Mouse (Mus musculus): ENCODE measurements around the gene Nccrp1. TPM values are rescaled to one million over a fixed set of nuclear protein-coding genes. Genes with fewer than 3 reads are reported as not detected.

Nccrp1 gene
- 0.23 and 0.65 TPM in 2 replicates for polyA plus RNA-seq (2012; rRNA removed)

DNA sequence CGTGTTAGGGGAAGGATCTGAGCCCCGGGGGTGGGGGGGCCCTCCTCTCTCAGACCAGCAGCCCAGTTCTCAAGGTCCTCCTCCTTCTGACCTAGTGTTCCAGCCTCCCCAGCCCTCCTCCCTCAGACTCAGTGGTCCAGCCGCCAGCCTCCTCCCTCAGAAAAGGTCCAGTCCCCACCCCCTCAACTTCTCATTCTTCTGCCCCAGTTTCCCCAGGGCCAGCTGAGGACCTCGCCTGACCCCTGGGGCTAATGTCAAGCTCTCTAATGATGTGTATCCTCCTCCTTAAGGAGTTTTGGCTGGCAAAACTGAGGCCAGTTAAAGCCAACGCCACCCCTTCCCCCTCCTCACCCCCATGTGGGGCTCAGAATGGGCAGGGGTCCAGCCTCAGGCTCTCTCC is at the start of gene Nccrp1:
Gene Nccrp1 (minus strand): TSS at position 101 of the 400 bp plus-strand sequence.
- DNase-seq (ENCODE audit: low read depth) = no peak

DNA sequence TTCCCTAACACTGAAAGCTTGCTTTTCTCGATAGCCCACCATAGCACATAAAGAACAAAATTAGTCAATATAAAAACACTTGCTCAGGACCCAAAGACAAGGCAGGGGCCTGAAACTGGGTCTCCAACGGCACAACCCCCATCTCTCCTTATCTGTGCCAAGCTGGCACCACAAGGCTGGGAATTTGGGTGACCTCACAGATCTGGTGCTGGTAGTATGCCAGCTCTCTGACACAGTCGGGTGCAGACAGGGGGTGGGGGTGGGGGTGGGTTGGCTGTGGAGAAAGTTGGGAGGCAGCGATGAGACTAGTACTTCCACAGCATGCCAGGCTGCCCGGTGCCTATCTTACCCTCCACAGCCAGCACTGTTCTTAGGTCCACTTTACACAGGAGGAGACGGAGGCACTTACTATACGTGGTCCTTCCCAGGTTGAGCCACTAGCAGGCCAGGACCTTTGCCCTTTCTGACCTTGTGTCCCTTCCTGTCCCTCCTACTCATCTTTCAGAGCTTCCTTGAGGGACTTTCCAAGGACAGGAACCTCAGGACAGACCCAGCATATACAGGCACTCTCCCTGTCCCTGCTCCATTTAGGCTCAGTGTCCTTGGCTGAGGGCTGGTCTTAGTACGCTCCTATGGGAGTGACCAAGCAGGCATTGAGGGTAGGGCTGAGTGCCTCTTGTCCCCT is 48.8 kb upstream of the Nccrp1 start:
- no peak for DNase-seq (ENCODE audit: low read depth)

DNA sequence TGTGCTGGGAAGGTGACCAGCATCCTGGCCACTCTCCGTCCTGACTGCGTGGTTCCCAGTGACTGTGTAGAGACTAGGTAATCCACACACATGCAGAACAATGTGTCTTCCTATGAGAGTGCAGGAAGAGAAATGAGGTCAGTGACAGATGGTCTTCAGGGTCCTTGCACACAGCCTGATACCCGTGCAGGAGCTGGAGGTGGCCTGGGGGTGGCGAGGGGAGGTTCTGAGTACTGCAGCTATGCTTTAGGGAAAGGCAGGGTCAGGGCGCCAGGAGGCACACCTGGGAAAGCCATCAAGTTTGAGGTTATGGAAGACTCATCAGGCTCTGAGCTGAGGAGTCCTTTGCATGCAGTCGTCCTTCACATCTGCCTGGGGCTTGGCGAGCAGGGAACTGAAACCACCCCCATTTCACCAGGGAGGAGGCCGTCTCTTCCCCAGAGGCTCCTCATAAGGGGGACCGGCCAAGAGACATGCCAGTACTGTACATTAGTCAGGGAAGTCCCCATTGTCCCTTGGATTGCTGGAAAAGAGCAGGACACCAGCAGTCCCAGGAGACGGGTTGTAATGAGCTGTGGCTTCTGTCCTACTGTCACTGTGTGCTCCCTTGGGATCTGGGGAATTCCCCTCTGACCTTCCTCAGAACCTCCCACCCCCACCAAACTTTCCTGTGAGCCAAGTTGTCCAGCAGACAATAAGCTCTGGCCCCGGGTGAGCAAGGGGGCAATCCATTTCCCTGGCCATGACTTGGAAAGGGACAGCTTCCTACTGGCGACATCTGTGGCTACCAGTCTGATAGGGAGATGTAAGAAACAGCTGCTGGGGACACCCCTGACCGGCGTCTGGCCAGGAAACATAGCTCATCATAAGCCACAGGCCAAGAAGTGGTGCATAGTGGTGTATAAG is 46.4 kb upstream of the Nccrp1 start:
- no peak for DNase-seq (ENCODE audit: low read depth)

DNA sequence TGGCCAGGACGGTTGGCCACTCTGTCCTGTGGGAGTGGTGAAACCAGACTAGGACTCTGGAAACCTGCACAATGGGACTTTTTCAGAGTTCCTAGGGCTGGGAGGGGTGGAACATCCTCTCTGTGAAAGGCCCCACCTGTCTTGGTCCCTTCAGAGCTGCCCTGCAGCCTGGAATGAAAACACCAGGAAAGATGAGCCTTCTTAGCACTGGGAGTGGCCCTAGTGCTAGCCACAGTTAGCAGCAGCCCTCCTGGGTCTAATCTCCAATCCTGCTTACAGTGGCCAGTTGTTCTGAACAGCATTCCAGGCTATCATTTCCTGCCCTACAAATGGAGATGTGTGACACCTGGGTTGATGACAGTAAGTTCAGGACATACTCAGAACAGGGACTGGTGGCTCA is 44.8 kb upstream of the Nccrp1 start:
- no peak for DNase-seq (ENCODE audit: low read depth)

DNA sequence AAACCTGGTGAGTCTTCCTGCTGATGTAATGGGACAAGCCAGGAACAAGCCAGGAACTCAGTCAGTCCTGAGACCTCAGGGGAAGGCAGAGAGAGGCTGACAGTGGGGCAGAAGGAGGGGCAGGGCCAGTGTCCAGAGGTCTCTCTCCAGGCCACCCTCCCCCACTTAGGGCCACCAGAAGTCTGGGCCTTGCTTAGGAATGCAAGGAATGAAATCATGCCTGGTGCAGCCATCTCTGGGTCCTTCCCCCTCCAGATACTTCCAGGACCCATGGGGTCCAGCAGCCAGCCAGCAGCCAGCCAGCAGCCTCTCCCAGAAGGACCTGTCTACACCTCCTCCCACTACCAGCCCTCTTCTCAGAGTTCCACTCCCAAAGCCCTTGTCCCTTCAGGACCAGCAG is 40.6 kb upstream of the Nccrp1 start:
- DNase-seq (ENCODE audit: low read depth) = no peak

DNA sequence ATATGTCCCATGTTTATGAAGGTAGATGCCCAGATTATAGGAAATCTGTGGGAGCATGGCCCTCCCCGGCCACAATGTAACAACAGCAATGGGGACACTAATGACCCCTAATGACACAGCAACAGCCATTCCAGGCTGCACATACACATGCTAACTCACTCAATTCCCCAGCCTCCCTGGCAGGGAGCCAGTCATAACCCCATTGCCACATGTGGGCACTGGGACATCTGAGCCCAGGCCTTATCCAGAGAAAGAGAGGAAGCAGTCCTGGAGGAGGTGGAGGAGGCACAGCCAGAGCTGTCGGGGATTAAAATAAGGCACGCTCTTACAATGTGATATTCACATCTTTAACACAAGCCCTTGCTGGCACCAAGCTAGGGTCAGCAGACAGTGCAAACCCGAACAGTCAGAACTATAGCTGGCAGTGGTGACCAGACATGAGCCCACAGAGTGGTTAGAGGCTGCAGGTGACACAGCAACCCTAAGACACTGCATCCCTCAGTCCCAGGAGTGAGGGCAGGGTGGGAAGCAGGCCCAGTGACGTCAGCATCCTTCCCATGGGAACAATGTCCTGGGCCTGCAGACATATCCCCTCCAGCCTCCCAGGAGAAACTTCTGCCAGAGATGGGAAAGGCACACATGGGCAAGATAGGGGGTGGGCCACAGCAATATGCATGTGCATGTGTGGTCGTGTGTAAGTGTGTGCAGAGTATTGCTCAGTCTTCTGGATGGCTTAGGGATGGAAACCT is 39.8 kb upstream of the Nccrp1 start:
- no peak for DNase-seq (ENCODE audit: low read depth)

DNA sequence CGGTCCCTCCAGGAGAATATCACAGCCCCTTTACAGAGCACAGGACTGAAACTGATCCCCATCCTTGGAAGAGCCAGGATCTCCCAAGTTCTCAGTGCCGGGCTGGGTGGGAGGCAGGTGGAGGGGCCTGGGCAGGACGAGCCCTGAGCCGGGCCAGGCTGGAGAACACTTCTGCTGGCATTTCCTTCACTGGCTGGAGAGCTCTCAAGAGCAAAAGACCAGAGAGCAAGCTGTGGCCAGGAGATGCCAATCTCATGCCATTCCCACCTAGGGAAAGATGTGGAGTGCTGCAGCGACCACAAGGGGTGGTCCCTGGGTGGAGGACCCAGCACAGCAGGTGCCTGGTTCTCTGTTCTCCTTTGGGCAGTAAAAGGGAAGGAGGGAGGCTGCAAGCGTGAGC is 37.9 kb upstream of the Nccrp1 start:
- no peak for DNase-seq (ENCODE audit: low read depth)

DNA sequence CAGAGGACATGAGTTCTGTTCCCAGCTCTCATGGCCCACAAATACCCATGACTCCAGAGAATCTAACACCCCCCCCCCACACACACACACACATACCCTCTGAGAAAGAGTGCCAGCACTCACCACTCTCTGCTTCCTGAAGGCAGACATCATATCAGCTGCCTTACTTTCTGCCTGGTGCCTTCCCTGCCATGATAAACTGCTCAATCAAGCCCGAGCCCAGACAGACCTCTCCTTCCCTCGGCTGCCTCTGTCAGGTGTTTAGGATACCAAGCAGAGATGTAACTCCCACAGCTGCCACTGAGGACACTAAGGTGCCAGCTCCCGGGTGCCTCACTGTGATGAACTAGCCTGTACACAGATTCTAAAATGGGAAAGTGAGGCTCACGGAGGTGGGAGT is 37.4 kb upstream of the Nccrp1 start:
- DNase-seq (ENCODE audit: low read depth) = no peak

DNA sequence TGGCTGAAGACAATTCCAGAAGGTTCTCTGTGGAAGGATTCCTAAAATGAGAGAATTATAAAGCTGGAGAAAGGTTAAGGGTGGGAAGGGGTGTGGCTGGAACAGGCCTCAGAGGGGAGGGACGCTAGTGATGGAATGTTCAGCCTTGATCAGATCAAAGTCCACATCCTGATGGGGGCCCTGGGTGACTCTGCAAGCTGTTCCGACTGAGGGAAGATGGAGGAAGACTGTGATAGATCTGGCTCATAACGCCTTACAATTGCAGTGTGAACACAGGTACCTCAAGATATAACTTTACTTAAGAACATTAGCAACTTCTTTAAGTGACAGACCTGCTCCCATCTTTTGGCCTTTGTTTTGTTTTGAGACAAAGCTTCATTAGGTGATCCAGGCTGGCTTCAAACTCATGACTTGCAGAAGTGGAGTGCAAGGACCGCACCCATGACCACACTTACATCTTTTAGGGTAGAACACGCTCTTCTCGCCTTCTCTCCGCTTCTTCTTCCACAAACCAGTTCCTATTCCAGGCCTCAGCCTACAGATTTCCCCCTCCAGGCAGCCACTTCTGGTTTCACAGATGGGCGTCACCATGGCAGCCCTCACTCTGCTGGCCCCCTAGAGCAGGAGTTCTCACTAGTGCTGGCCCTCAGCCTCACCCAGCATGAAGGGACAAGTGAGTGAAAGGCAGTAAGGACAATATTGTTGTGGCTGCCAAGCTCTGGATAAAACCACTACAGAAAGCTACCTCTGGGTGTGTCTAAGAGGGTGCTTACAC is 36.7 kb upstream of the Nccrp1 start:
- no peak for DNase-seq (ENCODE audit: low read depth)

DNA sequence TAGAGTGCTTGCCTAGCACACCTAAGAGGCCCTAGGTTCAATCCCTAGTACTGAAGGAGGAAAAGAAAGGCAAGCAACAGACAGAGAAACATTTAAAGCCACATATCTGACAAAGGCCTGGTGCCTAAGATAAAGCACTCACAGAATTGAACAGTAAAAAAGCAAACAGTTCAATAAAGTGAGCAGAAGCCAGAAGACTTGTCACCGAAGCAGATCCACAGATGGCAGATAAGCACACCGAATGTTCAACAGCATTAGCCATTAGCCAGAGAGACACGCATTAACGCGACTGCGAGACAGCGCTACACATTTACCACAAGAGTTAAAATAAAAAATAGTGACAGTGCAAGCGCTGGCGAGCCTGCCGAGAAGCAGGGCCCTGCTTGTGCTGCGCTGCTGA is 35.8 kb upstream of the Nccrp1 start:
- DNase-seq (ENCODE audit: low read depth) = no peak

DNA sequence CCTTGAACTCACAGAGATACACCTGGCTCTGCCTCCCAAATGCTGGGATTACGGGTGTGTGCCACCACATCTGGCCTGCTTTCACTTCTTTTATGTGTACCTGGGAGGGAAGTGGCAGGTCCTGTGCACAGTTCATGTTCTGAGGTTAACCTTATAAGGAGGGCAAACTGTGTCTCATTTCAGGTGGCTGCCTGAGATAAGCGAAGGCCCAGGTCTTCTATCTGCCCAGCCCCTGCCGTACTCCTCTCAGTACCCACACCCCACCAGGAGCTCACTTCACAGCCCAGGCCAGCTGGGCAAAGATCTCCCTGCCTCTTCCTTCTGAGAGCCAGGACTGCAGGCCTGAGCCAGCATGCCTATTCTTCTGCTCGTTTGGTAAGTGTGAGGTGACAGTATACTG is 34.7 kb upstream of the Nccrp1 start:
- DNase-seq (ENCODE audit: low read depth) = no peak

DNA sequence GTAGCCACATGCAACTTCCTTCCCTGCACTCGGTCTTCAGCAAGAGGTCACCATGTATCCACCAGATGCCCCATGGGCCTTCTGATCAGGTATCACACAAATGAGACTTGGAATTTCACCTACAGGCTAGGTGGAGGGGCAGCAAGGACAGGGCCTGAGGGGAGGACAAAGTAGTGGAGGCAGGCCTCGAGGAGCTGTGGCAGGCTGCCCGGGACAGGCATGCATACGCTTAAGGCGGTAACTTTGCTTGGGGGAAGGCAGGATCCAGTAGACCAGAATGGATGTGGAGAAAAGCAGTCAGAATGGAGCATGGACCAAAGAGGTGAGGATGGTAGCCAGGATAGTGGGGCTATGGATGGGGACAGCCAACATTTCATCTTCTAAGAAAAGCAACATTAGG is 32.8 kb upstream of the Nccrp1 start:
- DNase-seq (ENCODE audit: low read depth) = no peak

DNA sequence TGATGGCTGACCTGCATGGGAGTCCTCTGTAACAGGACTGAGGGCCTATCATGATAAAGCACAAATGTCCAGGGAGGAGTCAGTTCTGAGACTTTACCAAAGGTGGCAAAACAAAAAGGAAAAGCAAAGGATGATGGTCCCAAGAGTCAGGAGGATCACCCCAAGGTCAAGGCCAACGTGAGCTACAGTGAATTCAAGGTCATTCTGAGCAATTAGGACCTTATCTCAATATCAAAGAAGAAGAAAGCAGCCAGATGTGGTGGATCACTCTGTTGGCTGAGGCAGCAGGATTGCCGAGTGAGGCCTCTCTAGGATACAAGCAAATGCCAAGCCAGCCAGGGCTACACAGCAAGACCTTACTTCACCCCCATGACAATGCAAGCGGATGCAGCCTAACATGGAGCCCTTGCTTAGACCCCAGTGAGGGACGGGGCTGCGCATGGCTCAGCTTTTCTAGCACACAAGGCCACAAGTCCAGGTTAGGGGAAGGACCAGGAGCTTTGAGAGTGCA is 31.5 kb upstream of the Nccrp1 start:
- no peak for DNase-seq (ENCODE audit: low read depth)

DNA sequence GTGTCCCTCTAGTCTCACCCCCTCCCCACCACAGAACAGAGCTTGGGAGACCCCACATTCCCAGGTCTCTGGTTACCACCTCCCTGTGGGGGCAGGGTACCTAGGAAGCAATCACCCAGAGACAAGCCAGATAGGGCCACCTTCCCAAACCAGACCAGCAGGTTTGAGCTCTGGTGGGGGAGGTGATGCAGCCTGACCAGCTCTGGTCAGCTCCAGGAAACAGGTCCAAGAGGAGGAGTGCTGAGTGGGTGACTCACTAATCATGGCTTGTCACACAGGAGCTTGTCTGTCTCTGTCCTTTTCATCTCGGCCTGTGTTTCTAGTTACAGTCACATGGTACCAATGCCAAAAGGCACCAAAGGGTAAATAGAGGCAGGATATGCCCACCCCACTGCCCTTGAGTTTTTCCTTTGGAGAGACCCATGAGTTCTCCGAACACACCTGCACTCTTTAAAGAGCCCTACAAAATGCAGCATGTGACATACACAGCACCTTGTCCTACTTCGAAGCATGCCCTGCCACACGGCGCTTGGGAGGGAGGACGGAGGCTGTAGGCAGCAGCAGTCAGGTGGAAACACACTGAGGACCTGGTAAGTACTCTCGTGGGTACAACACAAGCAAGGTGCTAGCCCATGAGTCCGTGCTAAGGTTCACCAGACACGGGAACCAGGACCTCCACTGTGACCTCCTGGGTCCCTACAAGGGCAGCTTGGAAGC is 30.9 kb upstream of the Nccrp1 start:
- DNase-seq (ENCODE audit: low read depth) = peak; percentile 80

DNA sequence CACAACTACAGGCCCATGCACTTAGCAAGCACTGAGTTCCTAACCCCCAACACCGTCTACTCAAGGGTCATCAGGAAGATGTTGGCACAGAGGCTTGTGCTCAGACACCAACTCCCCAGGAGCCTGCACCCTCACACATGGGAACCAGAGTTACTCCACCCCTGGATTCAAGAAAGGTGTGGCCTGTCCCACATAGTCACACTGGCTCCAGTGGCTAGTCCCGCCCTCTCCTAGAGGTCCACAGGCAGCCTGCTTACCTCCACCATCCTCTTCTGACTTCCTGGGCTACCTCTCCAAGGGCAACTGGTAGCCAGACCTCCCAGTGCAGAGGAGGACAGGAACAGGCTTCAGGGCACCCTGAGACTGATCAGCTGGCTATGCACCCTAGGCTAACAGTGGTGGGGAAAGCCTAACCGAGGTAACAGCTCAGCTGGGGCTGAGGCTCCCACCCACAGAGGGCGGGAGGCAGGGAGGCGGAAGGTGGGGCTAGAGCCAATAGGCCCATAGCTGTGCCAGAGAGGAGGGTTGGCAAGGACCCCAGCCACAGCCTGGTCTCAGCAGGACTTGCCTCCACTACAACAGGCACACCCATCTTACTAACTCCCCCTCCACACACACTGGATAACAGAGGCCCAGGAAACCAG is 29.3 kb upstream of the Nccrp1 start:
- no peak for DNase-seq (ENCODE audit: low read depth)

DNA sequence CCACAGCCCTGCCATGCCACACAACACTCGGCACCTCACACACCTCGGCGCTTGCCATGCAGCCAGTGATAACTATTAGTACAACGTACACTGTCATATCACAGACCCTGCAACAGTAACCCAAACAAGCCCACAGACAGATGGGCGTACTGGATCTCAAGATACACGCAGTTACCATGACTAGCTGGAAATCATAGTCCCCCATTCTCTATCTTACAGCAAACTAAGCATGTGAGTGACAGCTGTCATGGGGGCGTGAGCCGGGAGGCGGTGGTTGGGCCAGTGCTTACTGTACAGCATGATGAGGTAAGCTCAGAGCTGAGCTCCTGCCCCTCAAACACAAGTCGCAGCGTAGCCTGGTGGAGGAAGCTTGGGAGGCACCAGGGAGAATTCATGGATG is 28.5 kb upstream of the Nccrp1 start:
- no peak for DNase-seq (ENCODE audit: low read depth)

DNA sequence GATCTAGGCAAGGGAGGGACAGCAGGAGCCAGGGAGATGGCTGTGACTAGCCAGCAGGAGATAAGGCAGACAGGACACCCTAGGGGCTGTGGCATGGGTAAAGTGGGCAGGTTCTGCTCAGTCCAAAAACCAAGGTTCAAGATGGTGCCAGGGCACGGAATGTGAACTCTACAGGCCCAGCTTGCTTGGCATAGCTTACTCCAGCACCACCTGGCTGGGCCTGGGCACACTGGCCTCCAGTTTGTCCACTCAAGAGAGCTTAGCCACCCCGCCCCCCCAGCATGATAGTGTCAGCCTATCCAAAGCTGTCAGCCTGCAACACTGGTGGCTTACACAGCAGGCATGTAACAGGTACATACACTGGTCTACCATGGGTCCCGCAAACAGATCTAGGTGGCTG is 26.2 kb upstream of the Nccrp1 start:
- no peak for DNase-seq (ENCODE audit: low read depth)

DNA sequence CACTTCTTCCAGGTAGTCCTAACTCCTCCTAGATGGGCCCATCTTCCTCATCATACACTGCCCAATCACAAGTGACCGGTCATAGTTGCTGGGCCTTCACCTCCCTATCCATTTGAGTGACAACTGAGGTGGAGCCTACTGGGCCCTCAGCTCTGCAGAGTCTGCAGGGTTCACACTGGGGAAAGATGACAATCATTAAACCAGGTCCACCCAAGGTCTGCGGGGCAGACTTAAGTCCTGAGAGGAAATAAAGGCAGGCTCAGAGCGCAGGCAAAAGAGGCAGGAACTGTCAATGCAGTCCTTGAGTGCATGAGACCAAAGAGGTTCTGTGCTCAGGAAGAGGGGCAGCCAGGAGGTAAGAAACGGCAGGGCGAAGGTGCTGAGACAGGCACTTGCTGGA is 25.6 kb upstream of the Nccrp1 start:
- no peak for DNase-seq (ENCODE audit: low read depth)

DNA sequence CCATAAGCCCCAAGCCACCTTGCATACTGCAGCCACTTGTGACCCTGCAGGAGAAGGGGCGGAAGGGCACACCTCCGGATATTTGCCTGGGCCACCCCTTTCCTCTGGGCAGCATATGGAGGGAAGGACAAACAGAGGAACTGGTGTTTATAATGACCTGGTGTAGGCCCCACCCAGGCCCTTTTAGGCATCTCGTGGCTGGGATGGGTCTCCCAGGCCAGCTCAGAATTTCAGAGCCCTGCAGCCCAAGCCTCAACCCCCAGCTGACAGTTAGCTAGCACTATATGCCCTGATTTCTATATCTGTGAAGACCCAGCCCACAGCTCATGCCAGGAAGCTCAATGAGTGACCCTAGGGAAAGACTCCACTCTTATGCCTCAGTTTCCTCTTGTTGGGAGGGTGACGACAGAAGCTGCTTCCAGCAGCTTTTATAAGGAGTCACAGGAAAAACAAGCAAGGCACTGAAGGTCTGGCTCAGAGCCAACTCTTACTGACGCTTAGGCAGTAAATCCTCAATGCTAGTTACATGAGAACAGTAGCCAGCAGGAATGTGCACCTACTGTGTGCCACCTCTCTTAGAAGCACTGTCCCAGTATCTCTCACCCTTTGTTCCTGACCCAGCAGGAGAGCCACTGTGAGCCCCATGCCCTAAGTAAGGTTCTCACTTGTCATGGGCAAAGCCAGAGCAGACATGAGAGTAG is 24.1 kb upstream of the Nccrp1 start:
- no peak for DNase-seq (ENCODE audit: low read depth)
